Mouse (Mus musculus) 416B (cell line): Measurements from ENCODE around the gene Actg1.

ENCODE experiments used
- DNase-seq: peaks from one replicate; pipeline ENCODE4 v3.0.0; 2011; ENCODE audit warnings: low read depth

Gene Actg1

GRCm38 (mm10) chr11:120347791-120348683 is at the start of gene Actg1:
Gene Actg1 (minus strand): TSS chr11:120348542.
- DNase-seq = peak; percentile 86

GRCm38 (mm10) chr11:120397602-120398001 is 49.3 kb upstream of the Actg1 start:
- DNase-seq = no peak

GRCm38 (mm10) chr11:120395661-120396060 is 47.3 kb upstream of the Actg1 start:
- peak; percentile 16 for DNase-seq

GRCm38 (mm10) chr11:120388580-120388979 is 40.2 kb upstream of the Actg1 start:
- DNase-seq = no peak

- peak; percentile 37 for DNase-seq
Observed at GRCm38 (mm10) chr11:120387157-120387556, 38.8 kb upstream of the Actg1 start.

GRCm38 (mm10) chr11:120386632-120387031 is 38.3 kb upstream of the Actg1 start:
- no peak for DNase-seq

- no peak for DNase-seq
Observed at GRCm38 (mm10) chr11:120382509-120382908, 34.2 kb upstream of the Actg1 start.

- DNase-seq = no peak
Observed at GRCm38 (mm10) chr11:120381157-120381556, 32.8 kb upstream of the Actg1 start.

- DNase-seq = no peak
Observed at GRCm38 (mm10) chr11:120380271-120380670, 31.9 kb upstream of the Actg1 start.

GRCm38 (mm10) chr11:120378611-120379540 is 30.5 kb upstream of the Actg1 start, which contains the start of gene Faap100:
Gene Faap100 (minus strand): TSS chr11:120378764.
- peak; percentile 93 for DNase-seq

- peak; percentile 51 for DNase-seq
Observed at GRCm38 (mm10) chr11:120378031-120378610, 29.8 kb upstream of the Actg1 start.

GRCm38 (mm10) chr11:120377337-120377736 is 29.0 kb upstream of the Actg1 start:
- no peak for DNase-seq

- DNase-seq = no peak
Observed at GRCm38 (mm10) chr11:120376302-120377160, 28.2 kb upstream of the Actg1 start.

- no peak for DNase-seq
Observed at GRCm38 (mm10) chr11:120375324-120375723, 27.0 kb upstream of the Actg1 start.

GRCm38 (mm10) chr11:120373820-120374586 is 25.7 kb upstream of the Actg1 start:
- no peak for DNase-seq

- DNase-seq = no peak
Observed at GRCm38 (mm10) chr11:120373025-120373424, 24.7 kb upstream of the Actg1 start.

- DNase-seq = peak; percentile 65
Observed at GRCm38 (mm10) chr11:120369656-120370055, 21.3 kb upstream of the Actg1 start.

- no peak for DNase-seq
Observed at GRCm38 (mm10) chr11:120366443-120367027, 18.2 kb upstream of the Actg1 start.

- no peak for DNase-seq
Observed at GRCm38 (mm10) chr11:120362891-120363290, 14.5 kb upstream of the Actg1 start.

GRCm38 (mm10) chr11:120361295-120361694 is 13.0 kb upstream of the Actg1 start, which contains the start of gene Fscn2:
Gene Fscn2 (plus strand): TSS chr11:120361534.
- DNase-seq = no peak
